Mouse (Mus musculus): ENCODE measurements around the gene Ric8b.

GRCm38 (mm10) chr10:84963126-84963525 is 45.7 kb downstream of the Ric8b start:
- no peak for TF ChIP-seq CTCF (IDR thresholded peaks at IDR 0.05; ENCODE audit: borderline replicate concordance, insufficient read depth, low read length)
- TF ChIP-seq POLR2A (IDR thresholded peaks at IDR 0.05; ENCODE audit: low read depth, low read length), result no peak
